Mouse (Mus musculus) C2C12 (cell line): ENCODE measurements around the gene Cir1. TPM values are rescaled to one million over a fixed set of nuclear protein-coding genes. Genes with fewer than 3 reads are reported as not detected.

Experiments used
- H3K27me3 ChIP-seq: one replicate; pipeline ENCODE4 v1.6.1; 2011; ENCODE audit not compliant: control insufficient read depth, insufficient read depth, insufficient read length
- H3K36me3 ChIP-seq: one replicate; pipeline ENCODE4 v1.6.1; 2011; ENCODE audit not compliant: control insufficient read depth, insufficient read depth
- H3K4me3 ChIP-seq: one replicate; pipeline ENCODE4 v1.5.1; 2011; ENCODE audit warnings: mild to moderate bottlenecking, control low read depth; ENCODE audit not compliant: poor library complexity, insufficient read depth, severe bottlenecking
- H3K79me2 ChIP-seq: one replicate; pipeline ENCODE4 v1.6.1; 2011; ENCODE audit not compliant: control insufficient read depth, insufficient read depth
- H3K79me3 ChIP-seq: one replicate; pipeline ENCODE4 v1.6.1; 2011; ENCODE audit warnings: low read depth, control low read depth
- H3ac ChIP-seq: one replicate; pipeline ENCODE3; 2011; ENCODE audit warnings: low read depth; ENCODE audit not compliant: control insufficient read depth, insufficient read length
- CEBPB ChIP-seq: IDR thresholded peaks from one replicate; pipeline ENCODE4 v1.6.1; 2011; ENCODE audit warnings: low read depth, mild to moderate bottlenecking, control low read depth, moderate library complexity
- CTCF ChIP-seq: IDR thresholded peaks from one replicate; pipeline ENCODE4 v1.5.1; 2011; ENCODE audit not compliant: control insufficient read depth, insufficient read depth, insufficient read length
- FOSL1 ChIP-seq: IDR thresholded peaks from one replicate; pipeline ENCODE4 v1.8.0; 2011; ENCODE audit warnings: mild to moderate bottlenecking, low read length; ENCODE audit not compliant: poor library complexity, insufficient read depth, severe bottlenecking
- MAX ChIP-seq: IDR thresholded peaks from one replicate; pipeline ENCODE4 v1.6.1; 2011; ENCODE audit warnings: mild to moderate bottlenecking, control low read depth
- MYOD1 ChIP-seq: IDR thresholded peaks from one replicate; pipeline ENCODE4 v1.6.1; 2011; ENCODE audit warnings: low read depth; ENCODE audit not compliant: control insufficient read depth, insufficient read length
- MYOG ChIP-seq: IDR thresholded peaks from one replicate; pipeline ENCODE4 v1.6.1; 2011; ENCODE audit not compliant: control insufficient read depth, insufficient read length; ENCODE audit errors: extremely low read depth
- USF1 ChIP-seq: IDR thresholded peaks from one replicate; pipeline ENCODE4 v1.6.1; 2011; ENCODE audit warnings: low read depth, mild to moderate bottlenecking, control low read depth, moderate library complexity
- polyA plus RNA-seq: library from polyadenylated mRNA; unstranded; fragments of >200 nt; fragmentation: generic; extraction: Trizol; gene quantifications from one replicate; pipeline ENCODE4 v1.2.1, GENCODE M21; 2012; ENCODE audit warnings: missing spikeins

The Cir1 gene
- polyA plus RNA-seq, 1 experiment, result 3.4 TPM

DNA sequence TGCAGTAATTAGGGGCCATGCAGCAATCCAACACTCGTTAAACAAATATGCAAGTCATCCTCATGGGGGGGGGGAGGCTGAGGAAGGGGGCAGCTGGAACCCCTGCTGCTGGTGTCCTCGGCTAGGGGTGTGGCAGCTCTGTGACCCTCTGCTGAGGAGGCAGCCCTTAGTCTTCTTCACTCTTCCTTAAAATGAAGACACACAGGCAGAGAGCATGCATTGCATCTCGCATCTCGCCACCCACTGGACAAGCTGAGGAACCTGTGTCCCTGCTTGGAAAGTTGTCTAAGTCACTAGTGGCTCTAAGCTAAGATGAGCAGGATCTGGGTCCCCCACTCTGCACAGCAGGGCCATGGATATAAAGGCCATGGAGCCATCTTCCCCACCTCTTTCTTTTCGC lies 46.5 kb downstream of the Cir1 start:
- no peaks in the 10 kb centered on the region for H3K79me2 ChIP-seq
- H3K27me3 ChIP-seq, result peaks cover 6% of the 10 kb centered on the region
- H3K36me3 ChIP-seq, result no peaks in the 10 kb centered on the region
- H3K4me3 ChIP-seq, result no peak overlapping the region
- TF ChIP-seq MAX (no peak), FOSL1 (no peak), MYOD1 (no peak), USF1 (no peak), MYOG (no peak)
- no peak overlapping the region for H3ac ChIP-seq
- H3K79me3 ChIP-seq, result no peaks in the 10 kb centered on the region

- no peak for TF ChIP-seq MYOD1
- no peak for TF ChIP-seq CTCF
- no peak for TF ChIP-seq CEBPB
- TF ChIP-seq MYOG, result no peak
- TF ChIP-seq MAX, result no peak
- no peak for TF ChIP-seq FOSL1
- TF ChIP-seq USF1, result no peak
- Histone ChIP-seq H3K36me3 (no peaks in the 10 kb centered on the region), H3K79me3 (no peaks in the 10 kb centered on the region), H3ac (no peak overlapping the region), H3K4me3 (no peak overlapping the region), H3K27me3 (no peaks in the 10 kb centered on the region), H3K79me2 (no peaks in the 10 kb centered on the region)
Observed at GRCm38 (mm10) chr2:73264611-73265195, 47.8 kb downstream of the Cir1 start.

DNA sequence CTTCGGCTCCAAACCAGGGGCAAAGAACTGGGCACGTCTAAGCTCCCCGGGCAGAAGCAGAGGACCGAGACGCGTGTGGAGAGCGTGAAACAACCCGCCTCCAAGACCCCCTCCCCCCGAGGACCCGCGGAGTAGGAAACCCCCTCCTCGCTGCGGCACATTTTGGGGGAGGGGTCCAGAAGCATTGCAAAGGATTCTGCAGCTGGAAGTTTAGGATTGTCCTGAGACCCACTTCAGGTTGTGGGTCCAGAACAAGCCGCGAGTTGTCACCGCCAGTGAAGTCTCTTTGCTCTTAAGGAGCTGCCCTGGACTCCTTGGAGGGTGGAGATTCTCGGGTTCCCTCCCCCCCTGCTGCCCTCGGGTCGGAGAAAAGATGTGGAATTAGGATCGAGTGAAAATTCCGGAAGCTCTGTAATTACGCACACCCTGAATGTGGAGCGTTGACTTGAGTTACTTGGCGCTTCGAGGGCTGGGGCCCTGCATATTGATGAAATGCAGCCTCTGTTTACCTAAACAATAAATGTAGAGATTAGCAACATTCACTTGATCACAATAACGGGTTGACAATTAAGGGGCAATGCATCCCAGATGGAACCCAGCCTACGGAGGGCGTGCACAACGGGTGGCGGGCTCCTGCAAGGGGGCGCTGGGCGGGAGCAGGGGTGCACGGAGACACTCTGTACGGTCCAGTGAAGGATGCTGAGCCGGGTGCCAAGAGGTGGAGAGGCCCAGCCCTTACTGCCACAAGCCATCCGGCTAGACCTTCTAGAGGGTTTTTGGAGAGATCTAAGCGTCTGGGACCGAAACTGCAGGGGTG lies 48.5 kb downstream of the Cir1 start:
- TF ChIP-seq FOSL1, result no peak
- no peak for TF ChIP-seq MAX
- no peak for TF ChIP-seq CTCF
- TF ChIP-seq CEBPB, result no peak
- no peak for TF ChIP-seq MYOD1
- TF ChIP-seq USF1, result no peak
- TF ChIP-seq MYOG, result no peak
- no peak overlapping the region for H3ac ChIP-seq
- no peaks in the 10 kb centered on the region for H3K79me2 ChIP-seq
- H3K79me3 ChIP-seq, result no peaks in the 10 kb centered on the region
- no peaks in the 10 kb centered on the region for H3K36me3 ChIP-seq
- no peak overlapping the region for H3K4me3 ChIP-seq
- no peaks in the 10 kb centered on the region for H3K27me3 ChIP-seq

- H3K79me2 ChIP-seq, result no peaks in the 10 kb centered on the region
- no peak overlapping the region for H3K4me3 ChIP-seq
- no peaks in the 10 kb centered on the region for H3K79me3 ChIP-seq
- no peaks in the 10 kb centered on the region for H3K27me3 ChIP-seq
- no peaks in the 10 kb centered on the region for H3K36me3 ChIP-seq
- no peak overlapping the region for H3ac ChIP-seq
- TF ChIP-seq USF1, result no peak
- no peak for TF ChIP-seq CTCF
- no peak for TF ChIP-seq FOSL1
Observed at GRCm38 (mm10) chr2:73263172-73263765, 49.2 kb downstream of the Cir1 start.

- Histone ChIP-seq H3K79me3 (no peaks in the 10 kb centered on the region), H3K4me3 (no peak overlapping the region), H3K27me3 (no peaks in the 10 kb centered on the region), H3ac (no peak overlapping the region), H3K36me3 (no peaks in the 10 kb centered on the region), H3K79me2 (no peaks in the 10 kb centered on the region)
- TF ChIP-seq CTCF, result no peak
- TF ChIP-seq MYOD1, result no peak
- no peak for TF ChIP-seq MAX
- no peak for TF ChIP-seq FOSL1
- TF ChIP-seq USF1, result no peak
- TF ChIP-seq CEBPB, result no peak
- no peak for TF ChIP-seq MYOG
Observed at GRCm38 (mm10) chr2:73248701-73249100, 63.8 kb downstream of the Cir1 start.
